Mouse (Mus musculus) frontal cortex, postnatal 10 days (tissue): ENCODE measurements around the gene Pgs1.

ENCODE experiments used
- DNase-seq, 2 experiments: peaks; one replicate each; pipeline ENCODE4 v3.0.0; 2022; ENCODE audit warnings: low spot score in 2 of 2, mixed read lengths in 1 of 2

Pgs1 gene

GRCm38 (mm10) chr11:117976081-117976582 is 10.0 kb upstream of the Pgs1 start:
- DNase-seq = no peak

DNA sequence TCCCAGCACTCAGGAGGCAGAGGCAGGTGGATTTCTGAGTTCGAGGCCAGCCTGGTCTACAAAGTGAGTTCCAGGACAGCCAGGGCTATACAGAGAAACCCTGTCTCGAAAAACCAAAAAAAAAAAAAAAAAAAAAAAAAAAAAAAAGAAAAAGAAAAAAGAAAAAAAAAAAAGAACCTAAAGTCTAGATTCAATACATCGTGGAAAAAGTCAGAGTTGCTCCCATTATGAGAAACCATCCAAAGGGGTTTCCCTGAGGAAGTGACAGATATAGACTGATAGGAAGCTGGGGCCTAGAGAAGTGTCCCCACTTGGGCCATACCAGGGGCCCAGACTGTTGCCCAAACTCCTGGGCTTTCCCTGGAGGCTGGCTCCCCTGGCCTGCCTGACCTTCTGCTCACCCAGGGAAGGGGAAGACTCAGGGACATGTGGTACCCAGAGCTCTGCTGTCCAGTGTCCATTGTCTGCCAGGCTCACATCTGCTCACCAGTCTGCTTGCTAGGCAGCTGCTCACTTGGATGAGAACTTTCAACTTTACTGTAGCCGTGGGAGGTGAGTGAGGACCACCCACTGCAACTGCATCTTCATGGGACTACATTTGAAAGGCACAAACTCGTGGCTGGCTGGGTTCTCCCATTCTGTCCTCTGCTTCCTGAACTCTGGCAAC is 8.3 kb upstream of the Pgs1 start:
- no peak for DNase-seq

- no peak for DNase-seq
Measured at GRCm38 (mm10) chr11:117979388-117979787, 6.7 kb upstream of the Pgs1 start.

DNA sequence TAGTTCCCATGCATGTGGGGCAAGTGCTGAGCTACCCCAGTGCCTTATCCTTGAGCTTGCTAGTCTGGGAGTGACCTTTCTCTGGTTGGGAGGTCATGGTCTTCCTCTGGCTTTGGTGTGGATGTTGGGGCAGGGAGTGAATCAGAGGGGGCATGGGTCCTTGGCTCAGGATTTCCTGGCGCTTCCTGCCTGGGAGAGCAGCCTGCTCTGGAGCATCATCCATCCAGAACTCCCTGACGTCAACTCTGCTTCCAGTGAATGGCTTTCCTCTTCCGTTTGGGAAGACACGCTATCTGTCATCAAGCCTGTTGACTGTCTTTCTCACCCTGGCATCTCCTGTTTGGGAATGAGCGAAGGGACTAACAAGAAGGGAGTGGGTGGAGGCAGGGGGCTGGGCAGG is 3.7 kb upstream of the Pgs1 start:
- no peak for DNase-seq

GRCm38 (mm10) chr11:117983770-117984169 is 2.3 kb upstream of the Pgs1 start:
- no peak for DNase-seq

- DNase-seq = no peak
Measured at GRCm38 (mm10) chr11:117987032-117987451, 950 bp downstream of the Pgs1 start.

DNA sequence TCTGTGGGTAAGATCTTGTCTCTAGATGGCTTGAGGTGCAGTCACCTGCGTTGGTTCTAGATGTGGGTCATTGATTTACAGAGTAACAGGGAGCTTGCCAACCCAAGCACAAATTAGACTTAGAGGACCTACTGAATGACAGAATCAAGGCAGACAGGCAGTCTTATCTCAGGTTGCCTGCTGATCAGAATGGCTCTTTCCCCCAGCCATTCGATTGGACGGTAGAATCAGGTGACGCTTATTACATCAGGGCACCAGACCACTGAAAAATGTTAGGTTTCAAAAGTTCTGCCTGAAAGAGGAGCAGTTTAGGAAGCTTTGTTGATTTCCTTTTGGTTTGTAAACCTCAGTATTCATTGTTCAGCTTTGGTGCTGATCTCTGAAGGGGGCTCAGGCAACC is 1.9 kb downstream of the Pgs1 start:
- no peak for DNase-seq

- no peak for DNase-seq
Measured at GRCm38 (mm10) chr11:117989241-117989640, 3.1 kb downstream of the Pgs1 start.

GRCm38 (mm10) chr11:117989926-117990325 is 3.8 kb downstream of the Pgs1 start:
- DNase-seq = no peak

DNA sequence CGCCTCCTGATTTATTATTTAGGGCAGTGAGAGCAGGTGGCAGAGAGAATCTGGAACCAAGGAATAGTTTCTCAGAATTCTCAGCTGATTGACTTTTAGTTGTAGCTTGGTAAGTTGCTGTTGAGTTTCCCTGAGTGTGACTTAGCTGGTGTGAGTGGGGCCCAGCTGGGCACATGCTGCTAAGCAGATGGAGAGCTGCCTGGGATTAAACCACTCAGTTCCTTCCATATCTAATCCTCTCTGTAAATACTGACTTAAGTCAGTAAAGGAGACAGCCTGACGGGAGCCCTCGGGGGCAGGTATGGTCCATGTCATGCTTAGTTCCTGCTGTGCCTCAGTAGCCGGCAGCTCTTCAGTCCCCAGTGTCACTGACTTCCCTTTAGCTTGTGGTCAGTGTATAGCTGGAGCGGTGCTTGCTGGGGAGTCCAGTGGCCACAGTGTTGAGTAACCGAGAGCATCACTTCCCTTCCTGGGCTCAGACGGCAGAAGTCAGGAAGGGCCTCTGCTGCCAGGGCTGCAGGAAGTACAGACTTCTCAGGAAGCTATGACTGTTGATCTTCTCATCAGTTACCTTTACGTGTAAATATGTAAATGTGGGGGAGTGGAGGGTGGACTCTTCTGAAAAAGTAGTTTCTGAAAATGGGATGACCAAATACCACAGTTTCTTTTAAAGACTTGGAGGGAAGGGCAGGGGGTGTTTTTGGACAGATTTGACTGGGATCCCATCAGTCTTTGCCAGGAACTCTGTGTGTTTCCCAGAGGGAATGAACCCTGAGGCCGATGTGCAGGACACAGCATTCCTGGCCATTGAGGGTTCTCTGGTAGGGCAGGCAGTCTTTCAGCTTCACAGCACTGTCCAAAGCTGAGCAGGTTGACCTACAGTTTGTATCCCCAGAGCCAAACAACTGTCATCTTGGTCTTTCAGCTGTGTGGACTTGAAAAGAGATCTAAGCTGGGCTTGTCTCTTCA is 5.7 kb downstream of the Pgs1 start:
- DNase-seq = no peak

DNA sequence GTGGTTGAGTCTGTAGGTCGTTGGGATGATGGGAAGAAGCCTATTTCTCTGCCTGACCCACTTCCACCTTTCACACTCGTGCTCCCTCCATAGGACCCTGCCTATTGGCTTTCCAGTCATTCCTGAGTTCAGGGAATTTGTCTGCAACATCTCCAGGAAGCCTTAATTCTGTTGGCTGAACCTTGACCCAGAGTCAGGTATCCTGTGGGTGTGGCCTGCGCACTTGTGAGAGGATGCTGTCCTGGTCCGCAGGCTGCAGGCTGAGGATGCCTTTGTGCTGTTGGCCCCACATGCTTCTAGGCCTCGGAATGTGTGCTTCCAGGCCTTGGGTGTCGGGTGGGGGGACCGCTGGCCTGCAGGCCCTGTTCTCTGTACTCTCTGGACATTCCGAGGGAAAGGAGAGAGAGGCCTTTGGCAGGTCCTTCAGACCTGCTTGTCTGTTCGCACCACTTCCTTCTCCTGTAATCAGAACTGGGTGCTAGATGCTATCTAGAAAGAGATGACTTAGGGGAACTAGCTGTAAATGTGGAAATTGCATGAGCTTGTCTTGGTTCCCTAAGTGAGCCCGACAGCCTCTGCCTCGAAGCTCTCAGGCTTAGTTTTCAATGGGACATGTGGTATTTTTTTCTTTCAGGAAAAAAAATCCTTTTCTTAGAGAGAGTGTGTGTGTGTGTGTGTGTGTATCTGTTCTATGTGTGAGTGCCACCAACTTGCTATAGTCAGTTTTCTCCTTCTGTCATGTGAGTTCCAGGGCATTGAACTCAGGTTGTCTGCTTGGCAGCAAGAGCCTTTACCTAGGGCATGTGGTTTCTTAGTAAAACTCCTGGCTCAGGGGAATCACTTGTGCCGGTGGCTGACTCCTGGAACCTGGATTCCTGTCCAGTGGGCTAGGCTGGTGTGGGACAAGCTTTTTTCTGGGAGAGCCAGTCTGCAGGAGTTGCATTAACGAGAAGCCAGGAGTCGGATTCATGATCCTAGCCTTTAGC is 7.4 kb downstream of the Pgs1 start:
- no peak for DNase-seq

DNA sequence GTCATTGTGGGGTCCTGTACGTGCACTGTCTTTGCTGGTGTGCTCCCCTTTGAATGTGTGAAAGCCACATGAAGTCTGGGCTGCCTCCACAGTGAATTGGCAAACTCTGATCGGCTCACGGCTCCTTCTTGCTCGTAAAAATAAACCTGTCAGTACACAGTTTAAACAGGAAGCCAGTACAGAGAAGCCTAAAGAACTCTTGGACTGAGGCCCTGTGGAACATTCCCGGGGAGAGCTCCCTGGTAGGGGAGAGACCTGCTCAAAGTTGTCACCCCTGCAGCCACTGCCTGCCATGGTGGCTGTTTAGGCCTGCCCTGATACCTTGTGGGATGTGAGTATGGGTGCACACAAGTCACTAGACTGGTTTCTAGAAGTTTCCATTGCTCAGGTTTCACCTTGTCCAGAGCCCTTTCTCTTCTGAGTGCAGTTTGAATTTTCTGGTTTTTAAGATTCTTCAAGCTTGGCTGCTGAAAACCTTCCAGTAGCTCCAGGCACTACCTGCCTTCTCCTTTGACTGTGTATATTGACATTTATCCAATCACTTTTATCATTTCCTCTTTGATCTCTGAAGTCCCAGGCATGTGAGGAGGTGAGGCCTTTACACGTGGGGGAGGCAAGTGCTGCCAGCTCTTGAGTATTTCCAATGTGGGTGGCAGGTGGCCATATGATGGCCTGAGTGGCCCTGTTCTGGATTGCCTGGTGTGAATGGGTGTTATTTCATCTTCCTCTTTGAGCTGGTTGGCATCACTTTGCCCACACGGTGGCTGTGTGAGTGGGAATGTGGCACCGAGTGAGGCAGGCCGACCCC is 8.4 kb downstream of the Pgs1 start:
- DNase-seq = no peak

DNA sequence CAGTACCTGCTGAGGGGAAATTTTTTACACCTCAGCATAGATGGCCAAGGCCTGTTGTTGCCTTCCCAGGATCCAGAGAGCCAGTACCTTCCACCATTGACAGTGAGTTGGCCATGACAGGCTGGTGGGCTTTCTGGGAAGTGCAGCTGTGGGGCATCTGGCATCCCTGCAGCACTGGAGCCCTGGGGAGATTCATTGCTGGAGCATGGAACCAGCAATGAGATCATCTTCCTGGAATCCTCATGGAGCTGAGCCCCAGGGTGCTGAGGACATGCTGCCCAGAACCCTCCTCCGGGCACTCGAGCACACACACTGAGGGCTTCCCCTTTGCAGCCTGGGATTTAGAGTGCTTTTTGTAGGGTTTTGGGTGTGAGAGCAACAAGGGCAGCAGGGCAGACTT is 9.2 kb downstream of the Pgs1 start:
- DNase-seq = no peak

DNA sequence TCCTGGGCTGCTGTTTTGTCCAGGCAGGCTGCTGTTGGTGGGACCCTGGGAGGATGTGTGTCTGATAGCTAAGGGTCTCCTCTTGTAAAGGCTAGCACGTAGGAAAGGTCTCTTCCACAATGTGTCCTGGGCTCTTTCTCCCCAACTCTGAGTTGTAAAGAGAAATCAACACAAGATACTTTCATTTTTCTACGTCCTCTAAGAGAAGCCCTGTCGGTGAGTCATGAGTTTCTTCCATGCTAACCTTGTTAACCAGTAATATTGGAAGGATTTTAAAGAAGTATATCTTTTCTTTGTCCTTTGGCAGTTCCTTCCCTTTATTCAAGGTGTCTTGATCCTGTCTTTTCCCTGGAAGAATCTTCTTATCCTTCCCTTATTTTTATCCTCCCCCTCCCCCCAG is 9.6 kb downstream of the Pgs1 start:
- no peak for DNase-seq

- DNase-seq = no peak
Measured at GRCm38 (mm10) chr11:117996066-117996465, 10.0 kb downstream of the Pgs1 start.

DNA sequence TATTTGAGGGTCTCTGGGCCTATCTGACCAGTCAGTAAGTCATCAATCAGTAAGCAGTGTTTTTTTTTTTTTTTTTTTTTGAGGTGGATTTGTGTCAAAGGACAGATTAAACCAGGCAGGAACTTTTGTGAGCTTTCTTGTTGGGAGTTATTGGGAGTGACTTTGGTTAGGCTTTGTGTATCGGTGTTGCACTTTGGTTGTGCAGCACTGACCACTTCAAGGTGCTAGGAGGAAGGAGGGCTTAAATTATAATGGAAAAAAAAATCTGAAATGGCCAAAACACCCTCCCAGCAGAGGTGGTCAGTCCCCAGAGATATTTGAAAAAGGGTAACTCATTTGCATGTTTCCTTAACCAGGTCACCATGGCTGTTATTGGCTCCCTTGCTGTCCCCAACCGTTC is 11.0 kb downstream of the Pgs1 start:
- no peak for DNase-seq

DNA sequence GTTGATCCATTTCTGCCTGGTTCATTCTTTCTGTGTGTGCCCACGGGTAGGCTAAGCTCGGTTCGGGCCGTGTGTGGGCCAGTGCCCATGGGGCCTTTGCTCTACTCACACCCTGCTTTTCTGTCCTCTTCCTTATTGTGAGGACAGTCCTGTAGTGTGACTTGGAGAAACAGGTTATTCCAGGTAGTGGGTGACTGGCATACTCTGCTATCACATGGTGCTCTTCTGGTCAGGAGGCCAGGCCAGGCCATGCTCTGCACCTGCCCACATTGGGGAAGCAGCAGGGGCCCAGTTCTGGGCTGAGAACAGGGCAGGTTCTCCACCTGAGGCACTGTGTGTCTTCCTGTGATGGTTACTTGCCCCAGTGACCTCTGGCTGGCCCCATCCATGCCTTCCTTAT is 12.3 kb downstream of the Pgs1 start:
- no peak for DNase-seq

DNA sequence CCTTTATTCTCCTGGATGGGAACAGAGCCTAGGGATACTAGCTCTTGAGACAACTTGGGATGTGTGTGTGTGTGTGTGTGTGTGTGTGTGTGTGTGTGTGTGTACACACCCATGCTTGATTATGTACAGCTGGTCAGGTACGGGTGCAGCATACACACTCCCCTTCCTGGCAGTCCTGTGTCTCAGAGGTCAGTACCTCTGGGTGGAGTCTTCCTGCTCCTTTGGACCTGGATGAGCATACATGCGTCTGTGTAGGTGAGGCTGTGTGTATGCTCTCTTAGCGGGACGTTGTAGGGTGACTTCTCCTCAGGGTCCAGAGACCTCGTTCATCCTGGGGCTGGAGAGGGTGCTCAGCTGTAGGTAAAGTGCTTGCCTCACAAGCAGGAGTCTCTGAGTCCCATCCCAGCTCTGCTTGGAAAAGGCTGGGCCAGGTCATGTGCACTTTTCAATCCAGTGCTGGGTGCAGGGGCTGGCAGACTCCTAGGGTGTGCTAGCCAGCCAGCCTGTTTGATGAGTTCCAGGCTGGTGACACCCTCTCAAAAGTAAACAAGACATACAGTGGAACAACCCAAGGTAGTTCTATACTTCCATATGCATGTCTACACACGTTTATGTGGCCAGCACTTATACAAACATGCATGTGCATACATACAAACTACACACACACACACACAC is 13.3 kb downstream of the Pgs1 start:
- DNase-seq = no peak

- DNase-seq = no peak
Measured at GRCm38 (mm10) chr11:118000083-118000482, 14.0 kb downstream of the Pgs1 start.

GRCm38 (mm10) chr11:118000565-118001215 is 14.6 kb downstream of the Pgs1 start:
- no peak for DNase-seq
